ENCODE assay signal across 24 mouse cellular contexts in genomic region chr13:15002700-15003099, GRCm38 (mm10).
"Had no signal": no experiment of that assay in that cellular context is flagged by ENCODE, and none has a peak within 500 bp of the region (broad histone marks: within the 10 kb centered on the region; RNA-seq: fewer than 3 reads in every experiment).

No protein-coding gene starts in this region.

- H3K36me3 ChIP-seq: heart, embryonic 10.5 days; heart, embryonic 12.5 days; hindbrain, embryonic 10.5 days; hindbrain, embryonic 12.5 days; intestine, embryonic 15.5 days; liver, embryonic 12.5 days had no signal

- H3K9ac ChIP-seq: heart, embryonic 12.5 days; hindbrain, embryonic 12.5 days; hindbrain, embryonic 14.5 days; intestine, embryonic 15.5 days; liver, embryonic 12.5 days; liver, embryonic 14.5 days had no signal

- DNase-seq: gastrocnemius, adult 2 months; gastrocnemius, postnatal 10 days; gastrocnemius, postnatal 25 days; heart, adult 18-20 months; heart, postnatal 10 days; heart, postnatal 4 days; kidney, adult 18-20 months; kidney, adult 8-10 months; kidney, postnatal 10 days; kidney, postnatal 25 days; kidney, postnatal 4 days had no signal

- H3K4me2 ChIP-seq: heart, embryonic 12.5 days; hindbrain, embryonic 12.5 days; hindbrain, embryonic 14.5 days; intestine, embryonic 15.5 days; liver, embryonic 12.5 days had no signal

- H3K27me3 ChIP-seq: heart, embryonic 12.5 days; hindbrain, embryonic 12.5 days; intestine, embryonic 15.5 days; liver, embryonic 12.5 days had no signal

- ATAC-seq: hindbrain, embryonic 16.5 days; inflammation-experienced regulatory T-cells, adult 6 months; intestine, embryonic 15.5 days; intestine, postnatal 0 days; liver, embryonic 12.5 days had no signal

- H3K4me3 ChIP-seq: gastrocnemius, adult 2 months; heart, embryonic 10.5 days; heart, embryonic 12.5 days; hindbrain, embryonic 10.5 days; hindbrain, embryonic 12.5 days; intestine, embryonic 15.5 days; layer of hippocampus, adult 2 months; left cerebral cortex, adult 2 months; liver, embryonic 12.5 days had no signal

- H3K27ac ChIP-seq: gastrocnemius, adult 2 months; heart, embryonic 10.5 days; hindbrain, embryonic 10.5 days; hindbrain, embryonic 12.5 days; hindbrain, embryonic 14.5 days; intestine, embryonic 15.5 days; layer of hippocampus, adult 2 months; left cerebral cortex, adult 2 months; liver, embryonic 12.5 days; liver, embryonic 14.5 days had no signal

- H3K4me1 ChIP-seq: heart, embryonic 10.5 days; heart, embryonic 12.5 days; hindbrain, embryonic 10.5 days; hindbrain, embryonic 12.5 days; intestine, embryonic 15.5 days; liver, embryonic 12.5 days had no signal

- H3K9me3 ChIP-seq: heart, embryonic 10.5 days; heart, embryonic 12.5 days; hindbrain, embryonic 10.5 days; hindbrain, embryonic 12.5 days; intestine, embryonic 15.5 days; liver, embryonic 12.5 days had no signal
